Mouse (Mus musculus): ENCODE measurements around the gene A530084C06Rik.
A peak's percentile ranks its signal among the peaks of the same experiment; 100 is the strongest.

Gene A530084C06Rik

DNA sequence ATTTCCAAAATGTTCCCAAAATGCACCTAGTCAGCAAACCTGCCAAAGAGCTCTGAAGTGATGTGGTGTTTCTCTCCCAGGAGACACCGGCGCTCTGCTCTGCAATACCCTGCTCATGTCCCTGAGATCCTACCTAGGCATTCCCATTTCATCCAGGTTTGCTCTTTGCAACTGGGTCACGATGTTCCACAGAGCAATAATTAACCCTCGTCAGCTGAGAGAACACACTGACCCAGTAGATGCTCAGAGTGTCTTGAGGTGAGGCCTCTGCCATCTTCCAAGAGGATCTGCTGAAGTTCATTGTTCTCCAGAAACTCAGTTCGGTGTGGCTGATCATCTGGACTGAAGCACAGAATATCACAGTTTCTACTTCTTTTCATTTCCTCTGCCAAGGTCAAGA lies 16.1 kb downstream of the A530084C06Rik start:
- no peak for DNase-seq (ENCODE audit: low read depth, low spot score)

DNA sequence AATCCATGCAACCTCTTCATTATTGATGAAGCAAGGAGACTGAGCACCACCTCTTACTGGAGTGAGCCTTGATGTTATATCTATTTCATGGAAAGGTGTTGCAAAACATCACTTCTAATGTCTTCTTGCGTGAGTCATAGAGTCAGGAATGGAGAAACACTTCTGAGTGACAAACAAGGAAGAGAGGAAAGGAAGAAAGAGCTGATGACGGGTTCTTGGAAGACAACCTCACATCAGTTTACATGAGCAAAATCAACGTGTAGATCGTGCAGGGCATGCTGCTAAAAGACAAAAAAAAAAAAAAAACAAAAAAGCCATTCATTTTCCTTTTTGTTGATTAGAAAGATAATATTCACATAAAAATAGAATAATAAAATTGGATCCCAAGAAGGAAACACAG lies 24.4 kb downstream of the A530084C06Rik start:
- peak; percentile 54 for DNase-seq (ENCODE audit: low read depth, low spot score)

DNA sequence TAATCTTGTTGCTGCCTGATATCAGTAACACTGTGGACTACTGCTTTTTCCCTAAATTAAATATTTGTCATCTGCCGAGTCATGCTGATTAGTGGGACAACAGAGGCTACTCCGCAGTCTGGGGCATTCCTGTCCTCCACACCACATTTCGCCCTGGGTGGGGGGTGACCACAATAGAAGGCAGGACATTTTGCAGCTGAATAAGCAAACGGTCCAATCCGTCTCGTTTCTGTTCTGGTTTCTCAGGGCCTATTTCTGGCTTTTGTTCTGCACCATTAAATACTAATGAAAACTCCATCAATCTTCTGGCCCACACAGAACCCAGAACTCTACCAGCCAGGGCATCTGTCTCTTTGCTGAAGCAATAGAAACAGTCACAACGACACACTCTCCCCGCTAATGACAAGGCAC lies 27.5 kb downstream of the A530084C06Rik start:
- DNase-seq (ENCODE audit: low read depth, low spot score), result no peak

DNA sequence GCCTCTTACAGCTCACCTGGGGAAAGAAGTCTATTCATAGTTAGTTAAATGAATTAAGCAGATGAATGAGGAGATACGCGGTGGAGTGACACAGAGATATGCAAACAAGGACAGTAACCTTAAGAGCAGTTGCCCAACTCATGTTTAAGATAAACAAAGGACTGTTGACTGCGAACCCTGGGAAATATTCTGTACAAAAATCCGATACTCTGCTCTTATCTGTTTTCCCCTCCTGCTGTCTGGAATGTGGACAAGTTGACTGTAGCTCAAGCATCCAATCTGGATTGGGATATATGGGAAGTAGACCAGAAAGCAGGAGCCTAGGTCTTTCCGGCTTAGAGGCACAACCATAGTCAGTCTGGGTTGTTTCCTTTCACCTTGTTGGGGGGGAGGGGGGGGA lies 27.9 kb downstream of the A530084C06Rik start:
- no peak for DNase-seq (ENCODE audit: low read depth, low spot score)

DNA sequence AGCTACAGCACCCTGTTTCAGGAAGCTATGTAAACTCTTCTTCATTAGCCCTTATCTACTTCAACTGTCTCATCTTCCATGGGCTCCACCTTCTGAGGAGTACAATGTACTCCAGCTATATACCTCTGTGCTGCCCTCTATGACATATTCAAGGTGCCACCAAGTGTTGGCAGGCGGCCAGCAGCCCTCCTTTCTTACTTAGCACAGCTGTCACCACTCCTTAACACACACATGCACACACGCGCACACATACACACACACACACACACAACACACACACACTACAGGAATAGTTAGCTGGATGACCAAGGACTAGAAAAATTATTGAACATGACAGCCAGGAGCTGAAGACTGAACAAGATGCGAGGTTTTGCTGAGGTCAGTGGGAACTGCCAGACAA lies 34.2 kb downstream of the A530084C06Rik start:
- no peak for DNase-seq (ENCODE audit: low read depth, low spot score)

DNA sequence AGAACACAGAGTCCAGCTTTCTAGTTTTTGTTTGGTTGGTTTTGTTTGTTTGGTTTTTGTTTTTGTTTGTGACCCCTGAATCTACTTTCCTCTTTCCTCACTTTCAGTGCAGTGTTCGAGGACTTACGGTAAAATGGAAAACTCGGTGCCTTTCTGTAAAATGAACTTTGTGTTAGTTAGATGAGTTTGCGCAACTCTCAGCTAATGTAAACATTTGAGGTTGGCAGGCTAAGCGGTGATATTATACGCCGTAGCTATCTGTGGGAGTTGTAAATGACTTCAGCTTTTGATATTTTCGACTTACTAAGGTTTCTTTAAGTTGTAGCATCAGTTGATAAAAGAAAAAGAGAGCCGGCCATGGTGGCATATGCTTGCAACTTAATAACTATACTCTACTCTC lies 40.2 kb downstream of the A530084C06Rik start:
- DNase-seq (ENCODE audit: low read depth, low spot score), result no peak

DNA sequence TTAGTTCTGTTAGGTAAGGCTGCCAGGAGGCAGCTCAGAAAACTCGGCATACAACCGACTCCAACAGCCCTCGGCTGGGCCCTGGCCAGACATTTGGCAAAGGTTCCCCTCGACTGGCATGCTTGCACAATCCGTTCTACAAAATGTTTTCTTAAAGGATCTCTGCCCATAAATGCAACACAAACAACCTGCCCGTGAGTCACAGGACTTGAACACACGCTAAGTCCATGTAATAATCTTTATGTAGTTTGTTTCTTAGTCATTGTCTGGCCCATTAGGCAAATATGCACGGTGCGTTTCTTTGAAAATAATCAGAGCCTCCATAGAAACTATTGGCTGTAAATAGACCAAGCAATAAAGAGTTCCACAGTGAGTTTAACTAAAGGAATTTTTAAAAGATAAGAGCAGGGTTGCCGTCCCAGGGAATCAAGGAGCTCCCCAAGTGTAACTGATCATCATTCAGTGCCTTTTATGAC lies 40.7 kb downstream of the A530084C06Rik start:
- DNase-seq (ENCODE audit: low read depth, low spot score), result peak; percentile 63

DNA sequence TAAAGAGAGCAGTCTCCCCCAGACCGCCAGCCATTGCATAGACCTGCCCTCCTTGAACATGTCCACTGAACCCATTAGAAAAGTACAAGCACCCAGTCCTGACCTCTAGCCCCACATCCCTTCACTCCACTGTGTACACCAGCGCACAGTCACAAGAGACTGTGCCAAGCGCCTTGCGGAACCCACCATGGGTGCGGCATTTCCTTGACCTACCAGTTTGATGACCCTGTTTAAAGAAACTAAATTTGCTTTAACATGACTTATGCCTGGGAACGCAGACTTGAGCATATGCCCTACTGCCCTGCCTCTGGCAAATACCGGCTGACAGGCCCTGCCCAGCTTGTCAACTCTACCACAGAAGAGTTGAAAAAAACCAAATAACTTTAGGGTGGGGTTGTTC lies 43.9 kb downstream of the A530084C06Rik start:
- DNase-seq (ENCODE audit: low read depth, low spot score), result no peak

DNA sequence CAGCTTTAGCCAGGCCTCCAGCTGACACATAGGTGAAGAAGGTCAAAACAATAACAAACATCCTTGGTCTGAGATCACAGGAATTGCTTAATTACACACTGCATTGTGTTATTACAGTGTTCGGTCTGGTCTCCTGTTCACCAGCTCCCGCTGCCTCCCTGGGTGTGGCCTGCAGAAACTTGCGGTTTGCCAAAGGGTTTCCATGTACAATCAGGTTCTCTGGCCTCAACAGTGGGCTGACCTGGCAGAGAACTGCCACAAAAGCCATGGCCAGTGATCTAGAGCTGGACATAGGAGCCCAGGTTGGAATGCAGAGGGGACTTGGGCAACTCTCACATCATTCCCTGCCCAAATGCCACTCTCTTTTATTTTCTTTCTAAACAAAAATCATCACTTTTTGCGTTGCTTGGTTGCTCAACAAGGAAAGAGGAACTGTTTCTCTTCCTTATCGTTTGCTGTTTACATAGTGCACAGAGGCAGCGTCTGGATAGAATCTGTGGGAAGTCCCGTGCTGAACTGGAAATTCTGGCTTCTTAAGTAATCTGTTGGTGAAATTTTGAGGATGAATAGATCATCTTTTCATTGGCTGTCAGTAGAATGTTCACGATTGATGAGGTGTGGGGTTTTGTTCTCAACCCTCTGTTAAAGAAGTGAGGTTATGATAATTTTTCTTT lies 52.5 kb downstream of the A530084C06Rik start:
- DNase-seq (ENCODE audit: low read depth, low spot score), result no peak
